Mouse (Mus musculus): ENCODE measurements around the gene Angptl2. TPM values are rescaled to one million over a fixed set of nuclear protein-coding genes. Genes with fewer than 3 reads are reported as not detected.

Angptl2 gene
- 2.7 and 5.1 TPM in 2 replicates for total RNA-seq (2012; rRNA removed)

DNA sequence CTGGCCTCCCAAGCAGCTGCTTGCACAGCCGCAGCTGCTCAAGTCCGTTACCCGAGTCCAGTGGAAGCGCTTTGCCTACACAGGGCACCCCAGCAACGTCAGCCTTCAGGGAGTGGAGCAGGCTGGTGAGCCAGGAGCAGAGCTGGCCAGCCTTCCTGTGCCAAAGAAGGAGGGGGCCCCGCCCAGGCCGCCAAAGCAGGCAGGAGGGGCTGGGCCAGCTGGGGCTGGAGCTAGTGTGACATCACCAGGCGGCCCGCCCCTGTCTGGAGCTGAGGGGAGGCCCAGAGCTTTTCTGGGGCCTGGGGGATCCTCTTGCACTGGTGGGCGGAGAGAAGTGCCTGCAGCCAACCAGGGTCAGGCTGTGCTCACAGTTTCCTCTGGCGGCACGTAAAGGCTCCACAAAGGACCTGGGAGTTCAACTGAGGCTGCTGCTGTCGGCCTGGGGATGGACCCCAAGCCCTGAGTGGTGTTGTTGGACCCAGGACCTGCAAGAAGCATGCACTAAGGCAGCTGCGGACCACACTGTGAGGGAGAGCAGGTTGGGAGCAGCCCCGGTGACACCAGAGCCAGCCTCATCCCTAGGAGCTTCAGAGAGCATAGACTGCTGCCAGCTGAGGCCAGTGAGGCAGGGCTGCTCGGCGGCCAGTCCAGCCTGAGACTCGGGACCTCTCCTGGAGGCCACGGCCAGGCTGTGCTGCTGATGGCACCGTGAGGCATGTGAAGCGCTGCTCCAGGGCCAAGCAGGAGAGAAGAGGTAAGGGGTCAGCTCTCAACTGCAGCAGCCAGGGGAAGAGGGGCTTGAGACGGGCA, at the start of gene Angptl2:
Gene Angptl2, plus strand, starts transcription at position 370 of the 810 bp plus-strand sequence.
- no peak within 1 kb of the TSS for H3K27ac ChIP-seq (ENCODE audit: insufficient read depth, low read depth, low read length, poor library complexity, severe bottlenecking)

DNA sequence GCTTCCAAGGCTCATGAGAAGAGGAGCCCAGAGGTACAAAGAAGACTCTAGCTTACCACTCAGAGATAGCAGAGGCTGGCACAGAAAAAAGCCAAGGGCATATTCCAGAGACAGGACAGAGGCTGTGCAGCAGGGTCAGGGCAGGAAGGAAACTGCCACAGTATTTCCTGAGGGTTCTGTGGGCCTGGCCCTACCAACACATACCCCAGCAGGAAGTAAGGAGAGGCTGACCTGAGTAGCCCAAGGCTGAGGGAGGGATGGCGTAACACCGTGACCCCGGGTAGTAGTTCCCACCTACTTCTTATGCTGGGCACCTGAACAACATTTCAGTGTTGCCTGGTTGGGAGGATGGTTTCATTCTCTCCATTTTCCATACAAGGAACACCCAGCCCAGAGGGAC, 48.8 kb upstream of the Angptl2 start:
- DNase-seq (ENCODE audit: low read depth, low spot score): no peak
- Histone ChIP-seq H3K4me3 (ENCODE audit: insufficient read depth in 1 of 2, low read depth in 1 of 2, low read length in 2 of 2, poor library complexity in 1 of 2, severe bottlenecking in 1 of 2) (no peak overlapping the region), H3K9me3 (ENCODE audit: control insufficient read depth, insufficient read depth, low read depth, low read length) (no peaks in the 10 kb centered on the region)

More for the DNA sequence above, at the start of gene Angptl2:
- peak; percentile 68 for DNase-seq (ENCODE audit: low read depth, low spot score)
- H3K36me3 ChIP-seq (ENCODE audit: control insufficient read depth, insufficient read depth, low read length, poor library complexity, severe bottlenecking): no peaks in the 10 kb centered on the region
- no peaks in the 10 kb centered on the region for H3K9me3 ChIP-seq (ENCODE audit: control insufficient read depth, insufficient read depth, low read depth, low read length)
- TF ChIP-seq CHD2 (IDR thresholded peaks at IDR 0.05; ENCODE audit: low read depth, low read length) (no peak), ZC3H11A (IDR thresholded peaks at IDR 0.05; ENCODE audit: borderline replicate concordance, low read depth, low read length) (no peak), ZNF384 (IDR thresholded peaks at IDR 0.05; ENCODE audit: low read depth, low read length) (no peak), MAFK (IDR thresholded peaks at IDR 0.05; ENCODE audit: insufficient read depth, low read depth, low read length) (no peak), HCFC1 (IDR thresholded peaks at IDR 0.05; ENCODE audit: borderline replicate concordance, insufficient read depth, low read length) (no peak)
- H3K9ac ChIP-seq (ENCODE audit: insufficient read depth, low read depth, low read length, poor library complexity, severe bottlenecking): peak within 1 kb of the TSS; percentile 42
- H3K4me3 ChIP-seq (ENCODE audit: insufficient read depth in 1 of 2, low read depth in 1 of 2, low read length in 2 of 2, poor library complexity in 1 of 2, severe bottlenecking in 1 of 2): peak within 1 kb of the TSS; percentile 38 to 58
- in situ Hi-C loops (cut with MboI; ENCODE audit: low sequenced_read_pairs in 2 of 2, unreplicated experiment in 2 of 2): no loop called here
- peaks cover 4 to 8% of the 10 kb centered on the region in 2 experiments; a peak in 2 of 4 replicates for H3K4me1 ChIP-seq (ENCODE audit: control insufficient read depth in 2 of 2, insufficient read depth in 2 of 2, low read length in 2 of 2, poor library complexity in 1 of 2)

GRCm38 (mm10) chr2:33169445-33169844, 46.4 kb upstream of the Angptl2 start:
- DNase-seq (ENCODE audit: low read depth, low spot score): no peak
- H3K27ac ChIP-seq (ENCODE audit: insufficient read depth, low read depth, low read length, poor library complexity, severe bottlenecking): no peak overlapping the region
- H3K9me3 ChIP-seq (ENCODE audit: control insufficient read depth, insufficient read depth, low read depth, low read length): no peaks in the 10 kb centered on the region
- H3K36me3 ChIP-seq (ENCODE audit: control insufficient read depth, insufficient read depth, low read length, poor library complexity, severe bottlenecking): no peaks in the 10 kb centered on the region
- TF ChIP-seq HCFC1 (IDR thresholded peaks at IDR 0.05; ENCODE audit: borderline replicate concordance, insufficient read depth, low read length) (no peak), CHD2 (IDR thresholded peaks at IDR 0.05; ENCODE audit: low read depth, low read length) (no peak), ZC3H11A (IDR thresholded peaks at IDR 0.05; ENCODE audit: borderline replicate concordance, low read depth, low read length) (no peak), MAFK (IDR thresholded peaks at IDR 0.05; ENCODE audit: insufficient read depth, low read depth, low read length) (no peak), ZNF384 (IDR thresholded peaks at IDR 0.05; ENCODE audit: low read depth, low read length) (no peak)
- H3K9ac ChIP-seq (ENCODE audit: insufficient read depth, low read depth, low read length, poor library complexity, severe bottlenecking): no peak overlapping the region
- no peaks in the 10 kb centered on the region for H3K4me1 ChIP-seq (ENCODE audit: control insufficient read depth in 2 of 2, insufficient read depth in 2 of 2, low read length in 2 of 2, poor library complexity in 1 of 2)
- H3K4me3 ChIP-seq (ENCODE audit: insufficient read depth in 1 of 2, low read depth in 1 of 2, low read length in 2 of 2, poor library complexity in 1 of 2, severe bottlenecking in 1 of 2): no peak overlapping the region
- in situ Hi-C loops (cut with MboI; ENCODE audit: low sequenced_read_pairs in 2 of 2, unreplicated experiment in 2 of 2): no loop called here

More for the DNA sequence above, 48.8 kb upstream of the Angptl2 start:
- TF ChIP-seq HCFC1 (IDR thresholded peaks at IDR 0.05; ENCODE audit: borderline replicate concordance, insufficient read depth, low read length) (no peak), MAFK (IDR thresholded peaks at IDR 0.05; ENCODE audit: insufficient read depth, low read depth, low read length) (no peak), ZC3H11A (IDR thresholded peaks at IDR 0.05; ENCODE audit: borderline replicate concordance, low read depth, low read length) (no peak), CHD2 (IDR thresholded peaks at IDR 0.05; ENCODE audit: low read depth, low read length) (no peak), ZNF384 (IDR thresholded peaks at IDR 0.05; ENCODE audit: low read depth, low read length) (no peak)
- no peaks in the 10 kb centered on the region for H3K4me1 ChIP-seq (ENCODE audit: control insufficient read depth in 2 of 2, insufficient read depth in 2 of 2, low read length in 2 of 2, poor library complexity in 1 of 2)
- in situ Hi-C loops (cut with MboI; ENCODE audit: low sequenced_read_pairs in 2 of 2, unreplicated experiment in 2 of 2): no loop called here
- no peak overlapping the region for H3K27ac ChIP-seq (ENCODE audit: insufficient read depth, low read depth, low read length, poor library complexity, severe bottlenecking)
- H3K36me3 ChIP-seq (ENCODE audit: control insufficient read depth, insufficient read depth, low read length, poor library complexity, severe bottlenecking): no peaks in the 10 kb centered on the region
- H3K9ac ChIP-seq (ENCODE audit: insufficient read depth, low read depth, low read length, poor library complexity, severe bottlenecking): no peak overlapping the region

GRCm38 (mm10) chr2:33170777-33171565, 44.9 kb upstream of the Angptl2 start:
- no peak for TF ChIP-seq ZC3H11A (IDR thresholded peaks at IDR 0.05; ENCODE audit: borderline replicate concordance, low read depth, low read length)
- no peak for TF ChIP-seq MAFK (IDR thresholded peaks at IDR 0.05; ENCODE audit: insufficient read depth, low read depth, low read length)
- no peak for TF ChIP-seq HCFC1 (IDR thresholded peaks at IDR 0.05; ENCODE audit: borderline replicate concordance, insufficient read depth, low read length)
- no peaks in the 10 kb centered on the region for H3K9me3 ChIP-seq (ENCODE audit: control insufficient read depth, insufficient read depth, low read depth, low read length)
- no peak overlapping the region for H3K4me3 ChIP-seq (ENCODE audit: insufficient read depth in 1 of 2, low read depth in 1 of 2, low read length in 2 of 2, poor library complexity in 1 of 2, severe bottlenecking in 1 of 2)
- H3K4me1 ChIP-seq (ENCODE audit: control insufficient read depth in 2 of 2, insufficient read depth in 2 of 2, low read length in 2 of 2, poor library complexity in 1 of 2): no peaks in the 10 kb centered on the region
- DNase-seq (ENCODE audit: low read depth, low spot score): no peak
- no peak overlapping the region for H3K9ac ChIP-seq (ENCODE audit: insufficient read depth, low read depth, low read length, poor library complexity, severe bottlenecking)
- in situ Hi-C loops (cut with MboI; ENCODE audit: low sequenced_read_pairs in 2 of 2, unreplicated experiment in 2 of 2): no loop called here
- no peak overlapping the region for H3K27ac ChIP-seq (ENCODE audit: insufficient read depth, low read depth, low read length, poor library complexity, severe bottlenecking)
- H3K36me3 ChIP-seq (ENCODE audit: control insufficient read depth, insufficient read depth, low read length, poor library complexity, severe bottlenecking): no peaks in the 10 kb centered on the region

All from ES-E14 (cell line).